In the genomic region with DNA sequence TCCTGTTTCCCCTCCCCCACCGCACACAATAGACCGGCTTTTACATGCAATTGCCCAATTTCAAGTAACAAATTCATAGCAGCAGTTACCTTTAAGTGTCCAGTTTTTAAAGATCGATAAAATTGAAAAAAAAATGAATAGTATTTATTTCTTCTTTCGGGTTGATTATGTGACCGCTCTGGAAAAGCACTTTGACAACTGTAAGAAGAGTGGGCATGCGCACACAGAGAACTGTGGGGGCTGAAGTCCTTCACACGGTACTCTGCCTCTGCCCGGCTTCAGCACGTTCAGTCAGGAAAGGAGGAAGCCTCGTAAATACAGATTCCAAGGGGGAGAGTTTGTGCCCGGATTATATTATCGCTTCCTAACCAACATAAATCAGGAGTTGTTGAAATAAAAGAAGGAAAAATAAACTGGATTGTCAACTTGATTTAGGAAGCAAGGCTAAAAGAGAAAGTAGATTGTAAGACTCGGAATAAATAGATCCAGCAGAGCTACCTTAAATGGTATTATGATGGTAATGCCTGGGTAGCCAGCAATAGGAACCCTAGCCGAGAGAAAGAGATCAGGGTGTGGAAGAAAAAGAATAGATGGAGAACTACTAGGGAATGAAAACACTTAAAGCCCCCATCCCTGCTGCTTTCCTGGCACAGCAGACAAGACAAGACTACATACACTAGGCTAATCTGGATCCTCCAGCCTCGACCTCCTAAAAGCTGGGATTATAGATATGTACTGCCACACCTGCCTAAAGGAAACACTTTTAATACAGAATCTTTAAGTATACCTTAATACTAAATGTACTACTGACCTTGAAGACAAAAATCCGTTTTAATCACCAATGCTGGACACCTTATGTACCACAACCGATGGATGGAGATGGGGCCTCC, we compare ENCODE assay signal across 8 mouse cellular contexts. TPM values are rescaled to one million over a fixed set of nuclear protein-coding genes. Genes with fewer than 3 reads are reported as not detected.
DNase-seq lines count a peak whose midpoint lies in the region; ATAC-seq and TF ChIP-seq lines count a peak whose summit lies in the region.

No protein-coding gene starts in this region.

- H3K27ac ChIP-seq in intestine, embryonic 16.5 days (ENCODE audit: low read length), result no peak overlapping the region
- no peak overlapping the region for H3K27ac ChIP-seq in limb, embryonic 11.5 days (replicated peaks; ENCODE audit: low read depth, low read length)
- H3K27ac ChIP-seq in midbrain, embryonic 10.5 days (replicated peaks), result no peak overlapping the region
- no peak overlapping the region for H3K27ac ChIP-seq in spleen, adult 2 months (ENCODE audit: insufficient read depth, low read length)

- H3K9ac ChIP-seq in intestine, embryonic 16.5 days (ENCODE audit: low read depth, low read length), result no peak overlapping the region
- H3K9ac ChIP-seq in limb, embryonic 11.5 days (ENCODE audit: low read length), result no peak overlapping the region

- peak; percentile 64; the same call in 1 of the 2 replicates for ATAC-seq in intestine, embryonic 16.5 days
- no peak for ATAC-seq in limb, embryonic 11.5 days (ENCODE audit: insufficient number of reproducible peaks, low FRiP score, low TSS enrichment, low read depth)

- DNase-seq in urinary bladder, postnatal 14 days (ENCODE audit: low spot score), result peak; percentile 45
- no peak for DNase-seq in urinary bladder, postnatal 10 days (ENCODE audit: low spot score)
- DNase-seq in embryo, embryonic 9.5 days (ENCODE audit: extremely low spot score), result peak; percentile 53
- peak; percentile 44 for DNase-seq in gastrocnemius, postnatal 25 days
- peak; percentile 49 for DNase-seq in limb, embryonic 11.5 days (ENCODE audit: low spot score)
- peak; percentile 34 for DNase-seq in midbrain, embryonic 10.5 days (ENCODE audit: low spot score)
- peak in 1 of 2 experiments; percentile 15 for DNase-seq in spleen, adult 2 months (ENCODE audit: low read depth in 1 of 2, low spot score in 2 of 2)

- peaks cover 6% of the 10 kb centered on the region; the same call in 1 of the 2 replicates for H3K4me1 ChIP-seq in intestine, embryonic 16.5 days (ENCODE audit: control insufficient read depth, insufficient read depth, low read length)
- H3K4me1 ChIP-seq in limb, embryonic 11.5 days (ENCODE audit: control insufficient read depth, insufficient read depth, low read length), result no peaks in the 10 kb centered on the region
- peaks cover 35% of the 10 kb centered on the region for H3K4me1 ChIP-seq in midbrain, embryonic 10.5 days
- H3K4me1 ChIP-seq in spleen, adult 2 months (ENCODE audit: control insufficient read depth, insufficient read depth, insufficient read length), result peaks cover 8% of the 10 kb centered on the region; the same call in 1 of the 2 replicates

- H3K4me3 ChIP-seq in intestine, embryonic 16.5 days (ENCODE audit: low read length), result peak overlapping the region; percentile 38
- H3K4me3 ChIP-seq in limb, embryonic 11.5 days (ENCODE audit: low read depth, low read length), result peak overlapping the region; percentile 9; the same call in 1 of the 2 replicates
- peak overlapping the region; percentile 49 for H3K4me3 ChIP-seq in midbrain, embryonic 10.5 days
- H3K4me3 ChIP-seq in spleen, adult 2 months (ENCODE audit: extremely low read depth, insufficient read depth, insufficient read length), result peak overlapping the region; percentile 47

- H3K9me3 ChIP-seq in intestine, embryonic 16.5 days (ENCODE audit: control insufficient read depth, low read length), result no peaks in the 10 kb centered on the region
- no peaks in the 10 kb centered on the region for H3K9me3 ChIP-seq in limb, embryonic 11.5 days (ENCODE audit: control insufficient read depth, low read length)
- no peaks in the 10 kb centered on the region for H3K9me3 ChIP-seq in midbrain, embryonic 10.5 days (replicated peaks)

- no peak for TF ChIP-seq CTCF in spleen, adult 2 months (IDR thresholded peaks at IDR 0.05; ENCODE audit: extremely low read depth, insufficient read depth, insufficient read length, insufficient replicate concordance)

- H3K27me3 ChIP-seq in intestine, embryonic 16.5 days (replicated peaks; ENCODE audit: control insufficient read depth, insufficient read depth, low read length), result peaks cover 13% of the 10 kb centered on the region; the same call in 1 of the 2 replicates
- peaks cover 19% of the 10 kb centered on the region for H3K27me3 ChIP-seq in limb, embryonic 11.5 days (ENCODE audit: control insufficient read depth, insufficient read depth, low read length)
- H3K27me3 ChIP-seq in midbrain, embryonic 10.5 days (ENCODE audit: low read depth, poor library complexity, severe bottlenecking), result peaks cover 35% of the 10 kb centered on the region
- H3K27me3 ChIP-seq in spleen, adult 2 months (ENCODE audit: control insufficient read depth, insufficient read depth, low read length), result peaks cover 15% of the 10 kb centered on the region

- H3K4me2 ChIP-seq in intestine, embryonic 16.5 days (ENCODE audit: low read depth, low read length), result peak overlapping the region; percentile 46
- peak overlapping the region; percentile 24 for H3K4me2 ChIP-seq in limb, embryonic 11.5 days (ENCODE audit: low read depth, severe bottlenecking)

- no peak for TF ChIP-seq POLR2A in spleen, adult 2 months (IDR thresholded peaks at IDR 0.05; ENCODE audit: low read depth, low read length)

- 17% methylated on average over 17 of the region's 17 CpGs for WGBS in intestine, embryonic 16.5 days
- WGBS in limb, embryonic 11.5 days, result 16% methylated on average over 17 of the region's 17 CpGs
- WGBS in midbrain, embryonic 10.5 days, result 16% methylated on average over 17 of the region's 17 CpGs
- WGBS in spleen, adult 2 months, result 14% methylated on average over 17 of the region's 17 CpGs

- H3K36me3 ChIP-seq in intestine, embryonic 16.5 days (ENCODE audit: control insufficient read depth, insufficient read depth, low read length), result no peaks in the 10 kb centered on the region
- H3K36me3 ChIP-seq in limb, embryonic 11.5 days (ENCODE audit: control insufficient read depth, insufficient read depth, low read length), result no peaks in the 10 kb centered on the region
- H3K36me3 ChIP-seq in midbrain, embryonic 10.5 days, result no peaks in the 10 kb centered on the region
- H3K36me3 ChIP-seq in spleen, adult 2 months (ENCODE audit: control insufficient read depth, insufficient read depth, low read length), result no peaks in the 10 kb centered on the region

RNA-seq across cellular contexts. Expression of a gene that starts 29.3 kb away (rescaled TPM):
- 10 to 100 TPM; 70.3 to 72.6 TPM for total RNA-seq in gastrocnemius, postnatal 25 days (2021)
- polyA plus RNA-seq in intestine, embryonic 16.5 days (2015; fragmentation: Nextera tagmentation; extraction: Ambion mirVana), result 47.4 and 49.0 TPM in 2 replicates
- polyA plus RNA-seq in limb, embryonic 11.5 days (2014; fragmentation: Nextera tagmentation; extraction: Ambion mirVana), result 154 and 163 TPM in 2 replicates
- 111 and 115 TPM in 2 replicates for polyA plus RNA-seq in midbrain, embryonic 10.5 days (2016; fragmentation: Nextera tagmentation; extraction: Ambion mirVana)
- polyA plus RNA-seq in spleen, adult 2 months (2012; rRNA removed), result 21.2 and 23.4 TPM in 2 replicates

RNA-seq across cellular contexts. Expression of a gene that starts 30.3 kb away (rescaled TPM):
- 10 to 100 TPM; 35.8 to 44.6 TPM for total RNA-seq in gastrocnemius, postnatal 25 days (2021)
- polyA plus RNA-seq in intestine, embryonic 16.5 days (2015; fragmentation: Nextera tagmentation; extraction: Ambion mirVana), result 0.44 and 0.97 TPM in 2 replicates
- 0.68 and 0.82 TPM in 2 replicates for polyA plus RNA-seq in limb, embryonic 11.5 days (2014; fragmentation: Nextera tagmentation; extraction: Ambion mirVana)
- polyA plus RNA-seq in midbrain, embryonic 10.5 days (2016; fragmentation: Nextera tagmentation; extraction: Ambion mirVana), result 1.2 and 2.0 TPM in 2 replicates
- polyA plus RNA-seq in spleen, adult 2 months (2012; rRNA removed), result 4.1 and 4.2 TPM in 2 replicates
